Comparison of ENCODE assay signal across 8 mouse cellular contexts in the genomic region with DNA sequence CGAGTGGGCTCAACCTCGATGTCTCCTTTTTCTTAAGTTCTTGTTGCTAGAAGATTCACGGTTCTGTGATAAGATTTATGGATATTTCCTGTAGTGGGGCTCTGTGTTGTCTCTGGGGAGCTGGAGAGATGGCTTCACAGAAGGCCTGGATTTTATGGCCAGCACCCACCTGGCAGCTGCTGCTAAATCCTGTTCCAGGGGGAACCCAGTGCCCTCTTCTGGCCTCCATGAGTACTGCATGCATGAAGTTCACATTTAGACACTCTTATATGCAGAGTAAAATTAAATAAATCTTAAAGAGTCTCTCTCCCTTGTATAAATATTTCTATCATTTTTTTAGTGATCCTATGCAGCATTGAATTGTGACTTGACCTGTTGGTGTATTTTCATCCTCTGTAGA.
DNase-seq lines count a peak whose midpoint lies in the region; ATAC-seq and TF ChIP-seq lines count a peak whose summit lies in the region.

No protein-coding gene starts in this region.

- peak; percentile 48 for DNase-seq in forebrain, embryonic 14.5 days (ENCODE audit: low spot score)
- peak; percentile 86 for DNase-seq in midbrain, embryonic 11.5 days (ENCODE audit: low spot score, missing footprints)
- DNase-seq in heart, postnatal 36 days: peak; percentile 33 to 57
- DNase-seq in naive thymus-derived CD4-positive, alpha-beta T cell, adult 2 months (ENCODE audit: low read depth): peak; percentile 40
- DNase-seq in ovary, postnatal 36 days (ENCODE audit: low spot score): no peak

- H3K9ac ChIP-seq in forebrain, embryonic 14.5 days (ENCODE audit: low read length): no peak overlapping the region
- no peak overlapping the region for H3K9ac ChIP-seq in forebrain, embryonic 12.5 days
- no peak overlapping the region for H3K9ac ChIP-seq in midbrain, embryonic 11.5 days (ENCODE audit: low read length)
- no peak overlapping the region for H3K9ac ChIP-seq in midbrain, embryonic 16.5 days (ENCODE audit: low read depth, low read length)

- TF ChIP-seq POLR2A in bone marrow macrophage, adult 2 months (IDR thresholded peaks at IDR 0.05; ENCODE audit: borderline replicate concordance, low read depth, low read length): no peak

- peak; percentile 65 for TF ChIP-seq CTCF in bone marrow macrophage, adult 2 months (IDR thresholded peaks at IDR 0.05; ENCODE audit: low read depth, low read length)

- H3K4me3 ChIP-seq in forebrain, embryonic 14.5 days (ENCODE audit: low read depth, low read length): no peak overlapping the region
- H3K4me3 ChIP-seq in forebrain, embryonic 12.5 days (replicated peaks): no peak overlapping the region
- no peak overlapping the region for H3K4me3 ChIP-seq in midbrain, embryonic 11.5 days (ENCODE audit: low read depth, low read length)
- H3K4me3 ChIP-seq in midbrain, embryonic 16.5 days (ENCODE audit: low read depth, low read length): no peak overlapping the region
- H3K4me3 ChIP-seq in bone marrow macrophage, adult 2 months (ENCODE audit: insufficient read depth, low read length): no peak overlapping the region

- H3K36me3 ChIP-seq in forebrain, embryonic 14.5 days (ENCODE audit: control insufficient read depth, insufficient read depth, low read length): peaks cover 41% of the 10 kb centered on the region; the same call in 1 of the 2 replicates
- peaks cover 7% of the 10 kb centered on the region; the same call in 1 of the 2 replicates for H3K36me3 ChIP-seq in forebrain, embryonic 12.5 days (replicated peaks)
- H3K36me3 ChIP-seq in midbrain, embryonic 11.5 days (ENCODE audit: control insufficient read depth, insufficient read depth, low read length): no peaks in the 10 kb centered on the region
- H3K36me3 ChIP-seq in midbrain, embryonic 16.5 days (ENCODE audit: control insufficient read depth, insufficient read depth, low read length): peaks cover 56% of the 10 kb centered on the region

- H3K9me3 ChIP-seq in forebrain, embryonic 14.5 days (replicated peaks; ENCODE audit: control insufficient read depth, low read length): no peaks in the 10 kb centered on the region
- no peaks in the 10 kb centered on the region for H3K9me3 ChIP-seq in forebrain, embryonic 12.5 days
- H3K9me3 ChIP-seq in midbrain, embryonic 11.5 days (ENCODE audit: control insufficient read depth, low read length): no peaks in the 10 kb centered on the region
- no peaks in the 10 kb centered on the region for H3K9me3 ChIP-seq in midbrain, embryonic 16.5 days (replicated peaks; ENCODE audit: control insufficient read depth, low read length, poor library complexity, severe bottlenecking)

- H3K27ac ChIP-seq in forebrain, embryonic 14.5 days (ENCODE audit: low read depth, low read length): no peak overlapping the region
- H3K27ac ChIP-seq in forebrain, embryonic 12.5 days: no peak overlapping the region
- no peak overlapping the region for H3K27ac ChIP-seq in midbrain, embryonic 11.5 days (ENCODE audit: low read depth, low read length)
- H3K27ac ChIP-seq in midbrain, embryonic 16.5 days (ENCODE audit: low read length): no peak overlapping the region
- H3K27ac ChIP-seq in bone marrow macrophage, adult 2 months (ENCODE audit: insufficient read depth, low read depth, low read length): no peak overlapping the region

- intact Hi-C loops in heart, postnatal 36 days (cut with DNase I): loop anchor here (1.0 to 10.0 kb wide), 3 partner anchors 194 to 332 kb away; no protein-coding TSS in a partner anchor

- H3K4me2 ChIP-seq in forebrain, embryonic 14.5 days (ENCODE audit: low read length): no peak overlapping the region
- H3K4me2 ChIP-seq in forebrain, embryonic 12.5 days: no peak overlapping the region
- no peak overlapping the region for H3K4me2 ChIP-seq in midbrain, embryonic 11.5 days
- H3K4me2 ChIP-seq in midbrain, embryonic 16.5 days (ENCODE audit: low read length): no peak overlapping the region

- no peaks in the 10 kb centered on the region for H3K4me1 ChIP-seq in forebrain, embryonic 14.5 days (ENCODE audit: control insufficient read depth, insufficient read depth, low read length)
- no peaks in the 10 kb centered on the region for H3K4me1 ChIP-seq in forebrain, embryonic 12.5 days
- H3K4me1 ChIP-seq in midbrain, embryonic 11.5 days (ENCODE audit: control insufficient read depth, insufficient read depth, low read length): no peaks in the 10 kb centered on the region
- H3K4me1 ChIP-seq in midbrain, embryonic 16.5 days (ENCODE audit: control insufficient read depth, insufficient read depth, low read length): no peaks in the 10 kb centered on the region
- H3K4me1 ChIP-seq in bone marrow macrophage, adult 2 months (ENCODE audit: control insufficient read depth, insufficient read depth, low read length): no peaks in the 10 kb centered on the region

- 94% methylated on average over 3 of the region's 3 CpGs for WGBS in forebrain, embryonic 14.5 days
- 97% methylated on average over 3 of the region's 3 CpGs for WGBS in forebrain, embryonic 12.5 days
- WGBS in midbrain, embryonic 11.5 days: 95% methylated on average over 3 of the region's 3 CpGs
- WGBS in midbrain, embryonic 16.5 days: 91% methylated on average over 3 of the region's 3 CpGs

- ATAC-seq in forebrain, embryonic 14.5 days: no peak
- no peak for ATAC-seq in forebrain, embryonic 12.5 days (ENCODE audit: low FRiP score)
- ATAC-seq in midbrain, embryonic 11.5 days (ENCODE audit: low FRiP score): no peak
- ATAC-seq in midbrain, embryonic 16.5 days: no peak

- H3K27me3 ChIP-seq in forebrain, embryonic 14.5 days (replicated peaks; ENCODE audit: control insufficient read depth, insufficient read depth, low read length): no peaks in the 10 kb centered on the region
- H3K27me3 ChIP-seq in forebrain, embryonic 12.5 days: no peaks in the 10 kb centered on the region
- no peaks in the 10 kb centered on the region for H3K27me3 ChIP-seq in midbrain, embryonic 11.5 days (ENCODE audit: control insufficient read depth, insufficient read depth, low read length)
- H3K27me3 ChIP-seq in midbrain, embryonic 16.5 days (ENCODE audit: control insufficient read depth, insufficient read depth, low read depth, low read length): no peaks in the 10 kb centered on the region
